Mouse (Mus musculus): ENCODE results near the gene Tnfrsf1a. TPM values are rescaled to one million over a fixed set of nuclear protein-coding genes. Genes with fewer than 3 reads are reported as not detected.
A peak's percentile ranks its signal among the peaks of the same experiment; 100 is the strongest.
"Not testable (repeated sequence)": the region's sequence is repeated elsewhere in the genome, so short reads cannot be mapped to it uniquely, and the experiment has no call there.

The Tnfrsf1a gene
- 145 and 152 TPM in 2 replicates for polyA plus RNA-seq (2012; ENCODE audit: insufficient read depth, insufficient read length, missing spikeins)

DNA sequence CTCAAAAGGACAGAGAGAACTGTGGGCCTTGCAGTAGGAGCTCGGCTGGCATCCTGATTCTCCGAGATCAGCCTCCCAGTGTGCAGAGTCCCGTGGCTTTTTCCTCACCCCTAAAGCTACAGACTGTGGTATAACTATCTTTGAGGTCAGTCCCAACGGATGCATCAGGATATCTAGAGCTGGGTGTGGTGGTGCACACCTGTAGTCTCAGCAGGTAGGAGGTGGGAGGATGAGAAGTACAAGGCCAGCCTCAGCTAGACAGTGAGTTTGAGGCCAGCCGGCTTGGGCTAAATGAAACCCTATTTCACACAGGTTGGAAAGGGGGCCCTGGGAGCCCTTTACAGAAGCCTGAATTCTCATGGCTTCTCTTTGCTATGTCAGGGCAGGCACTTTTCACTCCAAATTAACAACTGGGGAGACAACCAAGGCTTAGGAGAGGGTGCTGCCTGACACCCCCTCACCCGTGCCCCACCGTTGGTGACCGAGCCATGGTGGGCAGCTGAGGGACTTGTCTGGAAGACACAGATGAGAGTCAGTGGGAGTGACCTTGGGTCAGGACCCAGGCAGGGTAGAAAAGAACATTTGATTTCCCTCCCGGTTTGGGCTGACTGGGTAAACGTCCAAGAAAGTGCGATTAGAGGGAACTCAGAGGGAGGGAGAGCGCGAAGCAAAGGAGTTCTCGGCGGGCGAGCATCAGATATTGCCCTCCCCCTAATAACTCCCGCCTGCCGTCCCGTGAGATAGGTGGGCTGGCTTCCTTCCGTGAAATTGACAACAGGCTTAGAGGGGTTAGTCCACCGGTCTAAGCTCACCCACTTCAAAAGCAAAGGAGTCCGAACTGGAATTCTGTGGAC lies at the start of gene Tnfrsf1a:
TSS of gene Tnfrsf1a (plus strand) at position 642 of the 854 bp plus-strand sequence.
- H3K4me3 ChIP-seq (ENCODE audit: insufficient read depth, low read length) = peak within 1 kb of the TSS; percentile 89
- peaks cover 51% of the 10 kb centered on the region for H3K4me1 ChIP-seq (ENCODE audit: control insufficient read depth, insufficient read depth, low read length)
- TF ChIP-seq CTCF (IDR thresholded peaks at IDR 0.05; ENCODE audit: low read depth, low read length) = no peak
- TF ChIP-seq POLR2A (IDR thresholded peaks at IDR 0.05; ENCODE audit: borderline replicate concordance, low read depth, low read length) = no peak
- peak within 1 kb of the TSS; percentile 86 for H3K27ac ChIP-seq (ENCODE audit: insufficient read depth, low read depth, low read length)

DNA sequence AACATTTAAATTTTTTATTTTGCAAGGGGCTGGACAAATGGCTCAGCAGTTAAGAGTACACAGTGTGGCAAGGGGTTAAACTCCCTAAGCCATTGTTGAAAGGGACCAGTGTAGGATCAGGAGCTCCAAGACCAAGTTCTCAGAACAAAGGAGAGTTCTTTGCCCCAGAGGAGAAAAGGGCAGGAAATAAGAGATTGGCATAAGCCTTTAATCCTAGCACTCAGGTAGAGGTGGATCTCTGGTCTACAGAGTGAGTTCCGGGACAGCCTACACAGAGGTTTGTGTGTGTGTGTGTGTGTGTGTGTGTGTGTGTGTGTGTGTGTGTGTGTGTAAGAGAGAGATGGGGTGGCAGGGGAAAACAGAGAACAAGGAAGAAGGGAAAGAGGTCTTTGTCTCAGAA lies 48.2 kb upstream of the Tnfrsf1a start:
- H3K27ac ChIP-seq (ENCODE audit: insufficient read depth, low read depth, low read length) = no peak overlapping the region
- no peak overlapping the region for H3K4me3 ChIP-seq (ENCODE audit: insufficient read depth, low read length)
- H3K4me1 ChIP-seq (ENCODE audit: control insufficient read depth, insufficient read depth, low read length) = no peaks in the 10 kb centered on the region
- no peak for TF ChIP-seq POLR2A (IDR thresholded peaks at IDR 0.05; ENCODE audit: borderline replicate concordance, low read depth, low read length)
- no peak for TF ChIP-seq CTCF (IDR thresholded peaks at IDR 0.05; ENCODE audit: low read depth, low read length)

DNA sequence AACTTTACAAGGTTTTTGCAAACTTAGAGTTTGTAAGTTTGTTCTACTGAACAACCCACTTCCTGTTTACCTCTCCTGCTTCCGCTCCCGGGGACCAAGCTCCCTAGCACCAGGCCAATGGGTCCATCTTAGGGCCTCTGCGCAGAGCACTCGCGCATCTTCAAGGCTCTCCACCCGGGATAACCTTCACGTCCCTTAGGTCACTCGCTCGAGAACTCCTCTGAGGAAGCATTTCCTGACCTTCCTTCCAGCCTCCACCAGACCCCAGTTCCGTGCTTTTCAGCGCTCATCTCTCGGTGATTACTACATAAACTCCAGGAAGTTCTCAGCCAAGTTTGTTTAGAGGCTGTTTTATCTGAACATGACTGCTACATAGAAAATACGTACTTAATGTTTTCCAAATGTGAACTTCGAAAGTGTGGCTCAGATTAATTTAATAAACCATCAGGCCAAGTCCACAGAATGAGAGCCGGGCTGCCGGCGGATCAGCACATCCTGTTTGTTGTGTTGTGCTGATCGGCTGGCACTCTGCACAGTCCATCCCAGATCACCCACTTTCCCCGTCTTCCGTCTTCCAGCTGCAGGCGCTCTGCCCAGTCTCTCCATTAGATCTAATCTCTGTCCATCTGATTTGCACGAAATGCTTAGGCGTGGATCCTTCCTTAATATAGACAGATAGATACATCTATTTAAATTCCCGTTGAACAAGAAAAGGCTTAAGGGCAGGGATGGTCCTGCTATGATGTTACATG lies 46.8 kb upstream of the Tnfrsf1a start:
- Histone ChIP-seq H3K27ac (ENCODE audit: insufficient read depth, low read depth, low read length) (no peak overlapping the region), H3K4me1 (ENCODE audit: control insufficient read depth, insufficient read depth, low read length) (no peaks in the 10 kb centered on the region), H3K4me3 (ENCODE audit: insufficient read depth, low read length) (no peak overlapping the region)
- TF ChIP-seq CTCF (IDR thresholded peaks at IDR 0.05; ENCODE audit: low read depth, low read length) (no peak), POLR2A (IDR thresholded peaks at IDR 0.05; ENCODE audit: borderline replicate concordance, low read depth, low read length) (no peak)

DNA sequence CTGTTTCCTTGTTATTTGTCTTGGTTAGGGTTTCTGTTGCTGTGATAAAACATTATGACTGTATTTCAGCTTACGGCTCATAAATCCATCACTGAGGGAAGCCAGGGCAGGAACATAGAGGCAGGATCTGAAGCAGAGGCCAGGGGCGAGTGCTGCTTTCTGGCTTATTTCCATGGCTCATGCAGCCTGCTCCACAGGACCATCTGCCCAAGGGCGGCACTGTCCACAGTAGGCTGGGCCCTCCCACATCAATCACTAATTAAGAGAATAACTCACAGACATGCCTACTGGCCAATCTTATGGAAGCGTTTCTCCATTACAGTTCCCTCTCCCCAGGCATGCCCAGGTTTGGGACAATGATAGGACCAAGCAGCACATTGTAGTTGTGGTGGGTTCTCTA lies 45.9 kb upstream of the Tnfrsf1a start:
- H3K4me3 ChIP-seq (ENCODE audit: insufficient read depth, low read length) = no peak overlapping the region
- H3K27ac ChIP-seq (ENCODE audit: insufficient read depth, low read depth, low read length) = no peak overlapping the region
- no peak for TF ChIP-seq POLR2A (IDR thresholded peaks at IDR 0.05; ENCODE audit: borderline replicate concordance, low read depth, low read length)
- no peak for TF ChIP-seq CTCF (IDR thresholded peaks at IDR 0.05; ENCODE audit: low read depth, low read length)
- H3K4me1 ChIP-seq (ENCODE audit: control insufficient read depth, insufficient read depth, low read length) = no peaks in the 10 kb centered on the region

DNA sequence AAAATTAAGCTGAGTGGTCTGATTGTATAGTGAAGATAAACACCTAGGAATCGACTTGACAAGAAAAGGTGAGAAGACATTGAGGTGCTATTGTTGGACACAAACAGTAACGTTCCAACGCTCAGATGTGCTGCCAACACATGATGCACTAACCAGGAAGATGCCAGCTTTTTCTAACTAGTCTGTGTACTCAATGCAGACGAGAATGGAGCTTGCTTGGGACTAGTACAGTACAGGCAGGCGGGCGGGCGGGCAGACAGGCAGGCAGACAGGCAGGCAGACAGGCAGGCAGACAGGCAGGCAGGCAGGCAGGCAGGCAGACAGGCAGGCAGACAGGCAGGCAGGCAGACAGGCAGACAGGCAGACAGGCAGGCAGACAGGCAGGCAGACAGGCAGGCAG lies 44.8 kb upstream of the Tnfrsf1a start:
- H3K4me1 ChIP-seq (ENCODE audit: control insufficient read depth, insufficient read depth, low read length); H3K4me3 ChIP-seq (ENCODE audit: insufficient read depth, low read length); H3K27ac ChIP-seq (ENCODE audit: insufficient read depth, low read depth, low read length): not testable (repeated sequence)

DNA sequence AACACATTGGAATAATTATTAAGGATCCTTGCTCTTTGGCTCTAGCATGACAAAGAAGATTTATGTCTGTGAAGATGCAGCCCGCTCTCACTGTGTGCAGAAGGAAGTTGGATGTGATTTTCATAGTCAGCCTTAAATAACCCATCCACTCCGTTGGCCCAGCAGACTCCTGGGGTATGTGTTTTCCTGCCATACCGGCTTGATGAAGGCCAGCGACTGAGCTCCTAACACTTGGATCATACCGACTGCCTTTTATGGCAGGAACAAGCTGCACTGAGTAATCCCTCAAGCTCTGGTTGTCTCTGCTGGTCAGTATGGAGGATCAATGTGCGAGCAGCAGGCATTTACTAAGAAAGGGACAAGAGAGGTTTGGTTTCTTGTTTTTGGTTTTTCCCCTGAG lies 43.7 kb upstream of the Tnfrsf1a start:
- TF ChIP-seq POLR2A (IDR thresholded peaks at IDR 0.05; ENCODE audit: borderline replicate concordance, low read depth, low read length) (no peak), CTCF (IDR thresholded peaks at IDR 0.05; ENCODE audit: low read depth, low read length) (no peak)
- no peak overlapping the region for H3K4me3 ChIP-seq (ENCODE audit: insufficient read depth, low read length)
- H3K4me1 ChIP-seq (ENCODE audit: control insufficient read depth, insufficient read depth, low read length) = no peaks in the 10 kb centered on the region
- H3K27ac ChIP-seq (ENCODE audit: insufficient read depth, low read depth, low read length) = no peak overlapping the region

DNA sequence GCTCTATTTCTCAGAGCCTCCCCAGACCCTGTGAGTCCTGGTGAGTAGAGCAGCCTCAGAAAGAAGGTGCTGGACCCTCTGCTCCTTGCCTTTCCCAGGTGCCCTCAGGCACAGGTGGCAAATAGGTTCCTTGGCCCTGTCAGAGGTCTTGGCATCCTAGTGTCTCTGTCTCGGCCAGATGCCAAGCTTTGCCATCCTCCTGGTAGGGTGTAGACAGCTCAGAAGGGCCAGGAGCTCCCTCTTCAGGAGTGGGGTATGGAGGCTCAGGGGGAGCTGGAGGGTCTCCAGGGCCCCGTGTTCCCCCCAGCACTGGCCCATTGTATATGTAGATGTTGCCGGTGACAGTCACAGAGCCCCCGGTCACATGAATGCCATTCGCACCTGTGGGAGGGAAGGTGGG lies 42.1 kb upstream of the Tnfrsf1a start:
- no peak for TF ChIP-seq POLR2A (IDR thresholded peaks at IDR 0.05; ENCODE audit: borderline replicate concordance, low read depth, low read length)
- TF ChIP-seq CTCF (IDR thresholded peaks at IDR 0.05; ENCODE audit: low read depth, low read length) = no peak
- no peak overlapping the region for H3K27ac ChIP-seq (ENCODE audit: insufficient read depth, low read depth, low read length)
- no peak overlapping the region for H3K4me3 ChIP-seq (ENCODE audit: insufficient read depth, low read length)
- no peaks in the 10 kb centered on the region; the same call in 1 of the 2 replicates for H3K4me1 ChIP-seq (ENCODE audit: control insufficient read depth, insufficient read depth, low read length)

DNA sequence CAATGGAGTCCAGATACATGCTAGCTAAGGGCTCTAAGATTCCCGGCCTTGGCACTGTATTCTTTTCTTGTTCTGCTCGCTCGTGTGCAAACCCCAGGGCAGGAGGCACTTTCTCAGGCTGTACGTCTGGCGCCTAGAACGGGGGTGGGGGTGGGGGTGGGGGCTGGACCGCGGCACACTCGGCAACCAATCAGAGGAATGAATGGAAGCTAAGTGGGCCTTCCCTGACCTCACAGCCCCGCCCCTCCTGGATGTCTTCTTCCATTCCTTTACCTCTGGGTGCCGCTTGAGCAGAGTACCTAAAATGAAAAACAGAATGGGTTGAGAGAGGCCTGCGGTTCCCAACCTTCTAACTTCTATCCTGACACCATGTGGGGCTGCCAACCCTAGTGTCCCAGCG lies 40.2 kb upstream of the Tnfrsf1a start:
- Histone ChIP-seq H3K4me3 (ENCODE audit: insufficient read depth, low read length) (no peak overlapping the region), H3K27ac (ENCODE audit: insufficient read depth, low read depth, low read length) (no peak overlapping the region), H3K4me1 (ENCODE audit: control insufficient read depth, insufficient read depth, low read length) (peaks cover 8% of the 10 kb centered on the region)
- TF ChIP-seq POLR2A (IDR thresholded peaks at IDR 0.05; ENCODE audit: borderline replicate concordance, low read depth, low read length) (no peak), CTCF (IDR thresholded peaks at IDR 0.05; ENCODE audit: low read depth, low read length) (no peak)

DNA sequence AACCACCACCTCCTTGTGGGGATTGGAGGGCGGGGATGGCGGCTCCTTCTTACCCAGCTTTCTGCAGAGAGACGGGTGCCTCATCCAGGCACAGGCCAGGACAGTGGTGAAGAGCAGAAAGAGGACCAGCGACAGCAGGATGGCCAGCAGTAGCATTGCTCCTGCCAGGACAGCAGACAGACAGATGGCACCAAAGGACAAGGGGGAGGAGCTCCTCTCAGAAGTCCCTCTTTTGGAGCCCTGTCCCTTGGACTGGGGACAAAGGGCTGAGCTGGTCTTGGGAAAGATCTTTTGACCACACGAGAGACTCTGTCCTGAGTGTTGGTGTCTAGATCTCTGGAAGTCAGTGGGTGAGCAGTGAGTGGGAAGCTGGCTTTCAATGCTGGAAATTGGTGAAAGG lies 39.8 kb upstream of the Tnfrsf1a start:
- H3K27ac ChIP-seq (ENCODE audit: insufficient read depth, low read depth, low read length) = no peak overlapping the region
- TF ChIP-seq CTCF (IDR thresholded peaks at IDR 0.05; ENCODE audit: low read depth, low read length) (no peak), POLR2A (IDR thresholded peaks at IDR 0.05; ENCODE audit: borderline replicate concordance, low read depth, low read length) (no peak)
- peaks cover 12% of the 10 kb centered on the region for H3K4me1 ChIP-seq (ENCODE audit: control insufficient read depth, insufficient read depth, low read length)
- no peak overlapping the region for H3K4me3 ChIP-seq (ENCODE audit: insufficient read depth, low read length)

DNA sequence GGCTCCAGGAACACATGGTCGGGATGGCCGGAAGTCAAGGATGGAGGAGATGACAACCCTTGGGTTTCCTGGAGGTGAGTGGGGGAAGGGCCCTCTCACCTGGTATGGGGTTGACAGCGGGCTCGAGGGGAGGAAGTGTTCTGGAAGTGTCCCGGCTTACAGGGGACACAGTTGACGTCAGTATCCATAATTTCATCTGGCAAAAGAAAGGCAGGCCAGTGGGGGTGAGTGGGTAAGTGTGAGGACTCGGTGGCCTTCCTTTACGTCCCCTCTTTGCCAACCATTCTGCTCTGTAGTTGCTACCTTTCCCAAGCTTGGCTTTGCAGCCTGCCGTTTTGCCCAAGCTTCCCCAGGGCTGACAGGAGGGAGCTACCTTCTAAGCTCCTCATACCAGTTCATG lies 37.0 kb upstream of the Tnfrsf1a start:
- H3K4me1 ChIP-seq (ENCODE audit: control insufficient read depth, insufficient read depth, low read length) = peaks cover 16% of the 10 kb centered on the region
- TF ChIP-seq CTCF (IDR thresholded peaks at IDR 0.05; ENCODE audit: low read depth, low read length) (no peak), POLR2A (IDR thresholded peaks at IDR 0.05; ENCODE audit: borderline replicate concordance, low read depth, low read length) (no peak)
- H3K27ac ChIP-seq (ENCODE audit: insufficient read depth, low read depth, low read length) = no peak overlapping the region
- no peak overlapping the region; the same call in 1 of the 2 replicates for H3K4me3 ChIP-seq (ENCODE audit: insufficient read depth, low read length)
